Comparison of ENCODE assay signal across 18 mouse cellular contexts in genomic region chr16:87737842-87738639, GRCm38 (mm10). TPM values are rescaled to one million over a fixed set of nuclear protein-coding genes. Genes with fewer than 3 reads are reported as not detected.
DNase-seq lines count a peak whose midpoint lies in the region; ATAC-seq lines count a peak whose summit lies in the region.
"Had no signal": no experiment of that assay in that cellular context is flagged by ENCODE, and none has a peak within 500 bp of the region (broad histone marks: within the 10 kb centered on the region; RNA-seq: fewer than 3 reads in every experiment).

No protein-coding gene starts in this region.

- DNase-seq in gastrocnemius, postnatal 25 days = peak; percentile 3
- DNase-seq in gastrocnemius, postnatal 4 days (ENCODE audit: low spot score in 2 of 2) = no peak
- DNase-seq in midbrain, embryonic 11.5 days (ENCODE audit: low spot score, missing footprints) = peak; percentile 79
- no peak for DNase-seq in midbrain, embryonic 10.5 days (ENCODE audit: low spot score)
- DNase-seq in ZHBTc4 (ENCODE audit: low read depth, low spot score) = peak; percentile 47
- DNase-seq in adrenal gland, postnatal 4 days (ENCODE audit: low spot score in 2 of 2) = no peak
- DNase-seq: cerebellum, postnatal 36 days; heart, adult 18-20 months; kidney, adult 2 months; kidney, postnatal 14 days had no signal

- no peaks in the 10 kb centered on the region for H3K27me3 ChIP-seq in midbrain, embryonic 11.5 days (ENCODE audit: control insufficient read depth, insufficient read depth, low read length)
- H3K27me3 ChIP-seq in midbrain, embryonic 10.5 days (ENCODE audit: low read depth, poor library complexity, severe bottlenecking) = no peaks in the 10 kb centered on the region
- H3K27me3 ChIP-seq: CH12.LX; forebrain, embryonic 15.5 days; limb, embryonic 12.5 days; lung, embryonic 15.5 days had no signal

- no peak for ATAC-seq in midbrain, embryonic 11.5 days (ENCODE audit: low FRiP score)
- peak; percentile 41 for ATAC-seq in megakaryocyte, adult 5-6 weeks (ENCODE audit: poor library complexity, severe bottlenecking)
- ATAC-seq in activated CD4-positive, CD25-positive, alpha-beta regulatory T cell, adult 4 months = no peak
- ATAC-seq: forebrain, embryonic 15.5 days had no signal

- no peak overlapping the region for H3K4me2 ChIP-seq in midbrain, embryonic 11.5 days
- H3K4me2 ChIP-seq: forebrain, embryonic 15.5 days; limb, embryonic 12.5 days; lung, embryonic 15.5 days had no signal

- H3K4me3 ChIP-seq in midbrain, embryonic 11.5 days (ENCODE audit: low read depth, low read length) = no peak overlapping the region
- H3K4me3 ChIP-seq in midbrain, embryonic 10.5 days = no peak overlapping the region
- H3K4me3 ChIP-seq: erythroblast, embryonic 14.5 days; forebrain, embryonic 15.5 days; left cerebral cortex, adult 2 months; limb, embryonic 12.5 days; lung, embryonic 15.5 days had no signal

- 89% methylated on average over 21 of the region's 21 CpGs for WGBS in midbrain, embryonic 11.5 days
- WGBS in midbrain, embryonic 10.5 days = 92% methylated on average over 21 of the region's 21 CpGs

- no peak overlapping the region for H3K9ac ChIP-seq in midbrain, embryonic 11.5 days (ENCODE audit: low read length)
- H3K9ac ChIP-seq: forebrain, embryonic 15.5 days; limb, embryonic 12.5 days; lung, embryonic 15.5 days had no signal

- no peaks in the 10 kb centered on the region for H3K9me3 ChIP-seq in midbrain, embryonic 11.5 days (ENCODE audit: control insufficient read depth, low read length)
- no peaks in the 10 kb centered on the region for H3K9me3 ChIP-seq in midbrain, embryonic 10.5 days (replicated peaks)
- H3K9me3 ChIP-seq: forebrain, embryonic 15.5 days; limb, embryonic 12.5 days; lung, embryonic 15.5 days had no signal

- H3K27ac ChIP-seq in midbrain, embryonic 11.5 days (ENCODE audit: low read depth, low read length) = no peak overlapping the region
- H3K27ac ChIP-seq in midbrain, embryonic 10.5 days (replicated peaks) = no peak overlapping the region
- H3K27ac ChIP-seq: forebrain, embryonic 15.5 days; left cerebral cortex, adult 2 months; limb, embryonic 12.5 days; lung, embryonic 15.5 days had no signal

- no peaks in the 10 kb centered on the region for H3K36me3 ChIP-seq in midbrain, embryonic 11.5 days (ENCODE audit: control insufficient read depth, insufficient read depth, low read length)
- H3K36me3 ChIP-seq in midbrain, embryonic 10.5 days = no peaks in the 10 kb centered on the region
- H3K36me3 ChIP-seq: lung, embryonic 15.5 days had no signal

- no peaks in the 10 kb centered on the region for H3K4me1 ChIP-seq in midbrain, embryonic 11.5 days (ENCODE audit: control insufficient read depth, insufficient read depth, low read length)
- H3K4me1 ChIP-seq in midbrain, embryonic 10.5 days = peaks cover 9% of the 10 kb centered on the region
- H3K4me1 ChIP-seq: forebrain, embryonic 15.5 days; limb, embryonic 12.5 days; lung, embryonic 15.5 days had no signal

RNA-seq across cellular contexts. Expression of gene Bach1, which starts 39.3 kb away (rescaled TPM):
- total RNA-seq in gastrocnemius, postnatal 25 days (2021) = 10 to 100 TPM; 13.8 to 18.0 TPM
- total RNA-seq in gastrocnemius, postnatal 4 days (2021) = 10 to 100 TPM; 22.7 to 24.8 TPM
- polyA plus RNA-seq in midbrain, embryonic 11.5 days (2014; fragmentation: Nextera tagmentation; extraction: Ambion mirVana) = 19.2 and 19.3 TPM in 2 replicates
- 12.9 and 14.4 TPM in 2 replicates for polyA plus RNA-seq in midbrain, embryonic 10.5 days (2016; fragmentation: Nextera tagmentation; extraction: Ambion mirVana)
- 52.2 and 53.5 TPM in 2 replicates for total RNA-seq in megakaryocyte, adult 5-6 weeks (2015)
- 90.8 and 98.4 TPM in 2 replicates for total RNA-seq in megakaryocyte, adult 5-6 weeks (2017)
- 10 to 100 TPM; 29.4 to 30.9 TPM for total RNA-seq in adrenal gland, postnatal 4 days (2021)
- 1 to 10 TPM; 2.3 TPM for polyA plus RNA-seq in activated CD4-positive, CD25-positive, alpha-beta regulatory T cell, adult 4 months (2017; shearing (Covaris generic))

Comparison
In these comparisons a context has a peak if more than half of its experiments do, and no peak if none do; other contexts are left out.
1. DNase-seq: peak in gastrocnemius, postnatal 25 days (single experiment), midbrain, embryonic 11.5 days (single experiment) and ZHBTc4 (single experiment); none in gastrocnemius, postnatal 4 days (0 of 2), midbrain, embryonic 10.5 days (single experiment) and adrenal gland, postnatal 4 days (0 of 2).